Mouse (Mus musculus) ES-E14 (cell line): ENCODE data around the gene Atp2c2. TPM values are rescaled to one million over a fixed set of nuclear protein-coding genes. Genes with fewer than 3 reads are reported as not detected.

Experiments
- DNase-seq: peaks from one replicate; pipeline ENCODE4 v3.0.0-alpha.2; 2013; ENCODE audit warnings: low read depth, low spot score
- H3K27ac ChIP-seq: 2 replicates; pipeline ENCODE4 v1.5.1; 2012; ENCODE audit warnings: low read depth, mild to moderate bottlenecking, low read length, moderate library complexity, mixed read lengths; ENCODE audit not compliant: poor library complexity, insufficient read depth, severe bottlenecking
- H3K36me3 ChIP-seq: 2 replicates; pipeline ENCODE4 v1.6.1; 2012; ENCODE audit warnings: mild to moderate bottlenecking, low read length, moderate library complexity, mixed read lengths; ENCODE audit not compliant: control insufficient read depth, poor library complexity, insufficient read depth, severe bottlenecking
- H3K4me1 ChIP-seq, 2 experiments: fragments of 150-350 bp in 1 of 2; sonication (generic) in 1 of 2; 2 replicates each; pipeline ENCODE4 v1.6.1; 2012; ENCODE audit warnings: low read length in 2 of 2, mild to moderate bottlenecking in 1 of 2, mixed read lengths in 1 of 2; ENCODE audit not compliant: control insufficient read depth in 2 of 2, insufficient read depth in 2 of 2, poor library complexity in 1 of 2
- H3K4me3 ChIP-seq, 2 experiments: fragments of 150-350 bp in 1 of 2; sonication (generic) in 1 of 2; 2 replicates each; pipeline ENCODE4 v1.5.1; 2012; ENCODE audit warnings: low read length in 2 of 2, low read depth in 1 of 2, mild to moderate bottlenecking in 1 of 2, mixed read lengths in 1 of 2; ENCODE audit not compliant: insufficient read depth in 1 of 2, poor library complexity in 1 of 2, severe bottlenecking in 1 of 2
- H3K9ac ChIP-seq: 2 replicates; pipeline ENCODE4 v1.6.1; 2012; ENCODE audit warnings: low read depth, mild to moderate bottlenecking, low read length, mixed read lengths; ENCODE audit not compliant: poor library complexity, insufficient read depth, severe bottlenecking
- H3K9me3 ChIP-seq: fragments of 150-350 bp; sonication (generic); 2 replicates; pipeline ENCODE4 v1.6.1; 2012; ENCODE audit warnings: low read depth, mild to moderate bottlenecking, low read length; ENCODE audit not compliant: control insufficient read depth, insufficient read depth
- CHD2 ChIP-seq: IDR thresholded peaks from 2 replicates; pipeline ENCODE4 v1.6.1; 2014; ENCODE audit warnings: mild to moderate bottlenecking, low read depth, low read length, inconsistent platforms
- HCFC1 ChIP-seq: IDR thresholded peaks from 2 replicates; pipeline ENCODE4 v1.6.1; 2012; ENCODE audit warnings: low read length, inconsistent platforms, borderline replicate concordance; ENCODE audit not compliant: insufficient read depth
- MAFK ChIP-seq: IDR thresholded peaks from 2 replicates; pipeline ENCODE4 v1.6.1; 2014; ENCODE audit warnings: mild to moderate bottlenecking, low read depth, low read length, inconsistent platforms; ENCODE audit not compliant: insufficient read depth
- ZC3H11A ChIP-seq: IDR thresholded peaks from 2 replicates; pipeline ENCODE4 v1.6.1; 2012; ENCODE audit warnings: low read depth, mild to moderate bottlenecking, inconsistent platforms, low read length, borderline replicate concordance
- ZNF384 ChIP-seq: IDR thresholded peaks from 2 replicates; pipeline ENCODE4 v1.6.1; 2012; ENCODE audit warnings: low read depth, low read length, inconsistent platforms
- in situ Hi-C, 2 experiments: fragments of 600-800 bp; cut with MboI; formaldehyde crosslinking; loops; one replicate each; pipeline ENCODE4 v1.15.1; 2025; ENCODE audit warnings: low sequenced_read_pairs in 2 of 2, inconsistent platforms in 1 of 2; ENCODE audit not compliant: unreplicated experiment in 2 of 2
- total RNA-seq: library from RNA; depleted of rRNA; stranded (reverse); fragments of 300-350 nt; gene quantifications from 2 replicates; pipeline ENCODE4 v1.2.3, GENCODE M21; 2012

Gene Atp2c2
- total RNA-seq, 1 experiment: 0.80 TPM

- in situ Hi-C loops: no loop called here
- Histone ChIP-seq H3K9me3 (no peaks in the 10 kb centered on the region), H3K36me3 (peaks cover 9% of the 10 kb centered on the region; the same call in 1 of the 2 replicates), H3K9ac (no peak overlapping the region), H3K4me3 (no peak overlapping the region), H3K27ac (no peak overlapping the region), H3K4me1 (peaks cover 0 to 10% of the 10 kb centered on the region in 2 experiments; a peak in 1 of 4 replicates)
- DNase-seq: no peak
- TF ChIP-seq ZNF384 (no peak), MAFK (no peak), CHD2 (no peak), HCFC1 (no peak), ZC3H11A (no peak)
These were observed 62.7 kb downstream of the Atp2c2 start for GRCm38 (mm10) chr8:119762226-119763220.

GRCm38 (mm10) chr8:119765311-119765710 is 65.5 kb downstream of the Atp2c2 start:
- H3K36me3 ChIP-seq: peaks cover 9% of the 10 kb centered on the region; the same call in 1 of the 2 replicates
- no peak overlapping the region for H3K27ac ChIP-seq
- TF ChIP-seq MAFK: no peak
- TF ChIP-seq CHD2: no peak
- no peak for TF ChIP-seq ZNF384
- TF ChIP-seq HCFC1: no peak
- no peak for TF ChIP-seq ZC3H11A
- H3K9me3 ChIP-seq: no peaks in the 10 kb centered on the region
- H3K4me1 ChIP-seq: peaks cover 0 to 10% of the 10 kb centered on the region in 2 experiments; a peak in 1 of 4 replicates
- no peak for DNase-seq
- H3K4me3 ChIP-seq: 0 out of 4 replicates have a peak overlapping the region, but pooled peaks of 1 of the 2 experiments have one; percentile 31
- in situ Hi-C loops: no loop called here
- H3K9ac ChIP-seq: no peak overlapping the region

GRCm38 (mm10) chr8:119765761-119766444 is 66.1 kb downstream of the Atp2c2 start:
- in situ Hi-C loops: no loop called here
- H3K9ac ChIP-seq: 0 out of 2 replicates have a peak overlapping the region, but pooled peaks have one; percentile 26
- H3K9me3 ChIP-seq: no peaks in the 10 kb centered on the region
- peaks cover 9% of the 10 kb centered on the region; the same call in 1 of the 2 replicates for H3K36me3 ChIP-seq
- H3K4me1 ChIP-seq: peaks cover 0 to 10% of the 10 kb centered on the region in 2 experiments; a peak in 1 of 4 replicates
- DNase-seq: no peak
- no peak overlapping the region for H3K27ac ChIP-seq
- H3K4me3 ChIP-seq: peak overlapping the region in 1 of 2 experiments; percentile 31; a peak in 2 of 4 replicates
- TF ChIP-seq CHD2 (no peak), ZNF384 (no peak), MAFK (no peak)

- TF ChIP-seq ZC3H11A (no peak), MAFK (no peak), CHD2 (no peak), HCFC1 (no peak), ZNF384 (no peak)
- H3K9ac ChIP-seq: no peak overlapping the region
- H3K9me3 ChIP-seq: no peaks in the 10 kb centered on the region
- in situ Hi-C loops: loop anchor here in 1 of 2 experiments (10.0 kb wide), 1 partner anchor 92 kb away; no protein-coding TSS in a partner anchor
- H3K27ac ChIP-seq: no peak overlapping the region
- H3K4me1 ChIP-seq: peaks cover 0 to 4% of the 10 kb centered on the region in 2 experiments; a peak in 2 of 4 replicates
- no peak overlapping the region for H3K4me3 ChIP-seq
- no peaks in the 10 kb centered on the region for H3K36me3 ChIP-seq
- no peak for DNase-seq
These were observed 76.9 kb downstream of the Atp2c2 start for GRCm38 (mm10) chr8:119776668-119777245.
